Mouse (Mus musculus) inflammation-experienced regulatory T-cells, adult 6 months (primary cell): ENCODE results near the gene Gm40460. TPM values are rescaled to one million over a fixed set of nuclear protein-coding genes. Genes with fewer than 3 reads are reported as not detected.
A peak's percentile ranks its signal among the peaks of the same experiment; 100 is the strongest.
"Not testable (repeated sequence)": the region's sequence is repeated elsewhere in the genome, so short reads cannot be mapped to it uniquely, and the experiment has no call there.

Experiments
- ATAC-seq: one replicate; pipeline ENCODE4 v1.8.0; 2017
- polyA plus RNA-seq, 3 experiments: library from polyadenylated mRNA; unstranded; fragments of 100-300 nt; shearing (Covaris generic); gene quantifications; one replicate each; pipeline ENCODE4 v1.2.1; 2017

The Gm40460 gene
- not detected for polyA plus RNA-seq

DNA sequence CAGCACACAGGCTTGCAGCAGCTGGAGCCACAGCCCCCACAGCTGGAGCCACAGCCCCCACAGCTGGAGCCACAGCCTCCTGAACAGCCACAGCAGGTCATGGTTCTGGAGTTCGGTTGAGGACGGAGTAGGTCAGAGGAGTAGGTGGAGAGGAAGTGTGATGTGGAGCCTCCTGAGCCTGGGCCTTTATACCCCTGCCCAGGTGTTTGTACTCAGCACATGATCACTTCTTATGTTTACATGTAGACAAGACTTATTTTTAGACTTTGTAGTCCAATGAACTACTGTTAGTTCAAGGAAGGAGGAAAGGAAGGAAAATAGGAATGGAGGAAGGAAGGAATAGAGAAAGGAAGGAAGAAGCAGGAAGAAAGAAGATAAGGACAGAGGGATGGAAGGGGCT lies at the start of gene Gm40460:
Gene Gm40460 (minus strand): TSS at position 101 of the 400 bp plus-strand sequence.
- ATAC-seq = no peak

DNA sequence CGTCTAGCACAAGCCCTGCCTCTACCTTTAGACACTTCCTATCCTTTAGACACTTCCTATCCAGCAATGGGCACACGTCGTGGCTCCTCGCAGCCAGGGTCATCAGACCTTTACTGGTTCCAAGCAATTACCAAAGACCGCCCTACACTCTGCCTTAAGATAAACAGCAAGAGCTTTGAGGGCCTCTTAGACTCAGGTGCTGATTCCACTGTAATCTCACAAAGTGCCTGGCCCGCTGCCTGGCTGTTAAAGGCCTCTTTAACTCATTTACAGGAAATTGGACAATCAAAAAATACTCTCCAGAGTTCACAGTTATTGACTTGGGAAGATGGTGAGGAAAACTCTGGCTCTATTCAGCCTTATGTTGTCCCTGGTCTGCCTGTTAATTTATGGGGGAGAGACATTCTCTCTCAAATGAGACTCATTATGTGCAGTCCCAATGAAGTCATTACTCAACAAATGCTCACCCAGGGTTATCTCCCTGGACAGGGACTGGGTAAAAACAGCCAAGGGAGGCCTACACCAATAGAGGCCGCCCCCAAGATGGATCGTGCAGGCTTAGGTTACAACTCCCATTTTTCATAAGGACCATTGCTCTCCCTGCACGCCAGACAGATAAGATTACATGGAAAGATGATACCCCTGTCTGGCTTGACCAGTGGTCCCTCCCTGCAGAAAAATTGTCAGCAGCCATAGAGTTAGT lies 45.2 kb upstream of the Gm40460 start:
- ATAC-seq = not testable (repeated sequence)

GRCm38 (mm10) chr7:142285130-142285835 lies 44.4 kb upstream of the Gm40460 start:
- ATAC-seq = no peak

DNA sequence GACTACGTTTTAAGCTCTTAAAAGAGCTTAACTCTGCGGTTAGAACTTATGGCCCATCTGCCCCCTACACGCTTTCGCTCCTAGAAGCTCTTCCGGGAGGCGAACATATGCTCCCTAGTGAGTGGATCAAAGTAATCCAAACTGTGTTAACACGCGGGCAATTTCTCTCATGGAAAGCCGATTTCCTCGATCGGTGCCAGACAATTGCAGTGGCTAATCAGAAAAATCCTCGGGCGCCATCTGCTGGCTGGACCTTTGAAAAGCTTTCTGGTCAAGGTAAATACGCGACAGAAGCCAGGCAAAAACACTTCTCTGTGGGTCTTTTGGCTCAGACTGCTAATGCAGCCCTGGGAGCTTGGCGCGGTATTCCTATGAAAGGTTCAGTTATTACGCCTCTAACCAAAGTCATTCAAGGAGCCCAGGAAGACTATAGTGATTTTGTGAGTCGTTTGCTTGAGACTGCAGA lies 43.8 kb upstream of the Gm40460 start:
- ATAC-seq = peak; percentile 75

GRCm38 (mm10) chr7:142284023-142284591 lies 43.2 kb upstream of the Gm40460 start:
- peak; percentile 81 for ATAC-seq

DNA sequence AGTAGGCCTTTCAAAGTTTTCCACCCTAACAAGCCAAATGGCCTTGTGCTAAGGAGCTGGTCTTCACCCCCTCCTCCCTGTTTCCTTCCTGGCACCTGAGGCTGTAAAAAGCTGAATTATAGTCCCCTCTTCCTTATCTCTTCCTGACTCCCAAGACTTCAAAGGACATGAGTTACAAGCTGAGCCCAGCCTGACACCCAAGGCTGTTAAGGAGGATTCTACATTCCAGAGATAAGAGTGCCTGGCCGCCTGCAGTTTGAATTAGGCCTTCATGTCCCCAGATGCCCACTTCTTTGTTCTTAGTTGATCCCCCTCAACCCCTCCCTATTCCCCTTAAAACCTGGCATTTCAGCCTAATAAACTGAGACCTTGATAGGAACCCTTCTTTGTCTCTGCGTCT lies 42.0 kb upstream of the Gm40460 start:
- ATAC-seq = not testable (repeated sequence)

- ATAC-seq = not testable (repeated sequence)
These were observed 38.4 kb upstream of the Gm40460 start for GRCm38 (mm10) chr7:142279291-142279690.

GRCm38 (mm10) chr7:142278183-142278582 lies 37.3 kb upstream of the Gm40460 start:
- not testable (repeated sequence) for ATAC-seq

GRCm38 (mm10) chr7:142274263-142274662 lies 33.4 kb upstream of the Gm40460 start, which contains the start of gene Gm4559:
Gm4559 (minus strand) TSS chr7:142274363.
- ATAC-seq = not testable (repeated sequence)

DNA sequence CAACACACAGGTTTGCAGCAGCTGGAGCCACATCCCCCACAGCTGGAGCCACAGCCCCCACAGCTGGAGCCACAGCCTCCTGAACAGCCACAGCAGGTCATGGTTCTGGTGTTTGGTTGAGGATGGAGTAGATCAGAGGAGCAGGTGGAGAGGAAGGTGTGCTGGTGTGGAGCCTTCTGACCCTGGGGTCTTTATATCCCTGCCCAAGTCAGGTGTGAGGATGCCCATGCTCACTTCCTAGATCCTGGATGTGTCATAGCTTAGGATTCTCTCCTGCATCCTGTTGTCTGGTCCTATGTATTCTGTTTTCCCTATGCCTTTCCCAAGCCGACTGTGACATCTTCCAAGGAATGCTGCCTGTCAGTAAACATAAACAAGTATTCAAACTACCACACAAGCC lies 17.4 kb upstream of the Gm40460 start, which contains the start of gene Gm2431:
Gene Gm2431 (minus strand): TSS at position 101 of the 400 bp plus-strand sequence.
- not testable (repeated sequence) for ATAC-seq

- ATAC-seq = no peak
These were observed 14.6 kb upstream of the Gm40460 start for GRCm38 (mm10) chr7:142255517-142255916.

GRCm38 (mm10) chr7:142249824-142250223 lies 8.9 kb upstream of the Gm40460 start:
- no peak for ATAC-seq

GRCm38 (mm10) chr7:142231540-142231939 lies 9.3 kb downstream of the Gm40460 start:
- no peak for ATAC-seq

GRCm38 (mm10) chr7:142229871-142230270 lies 11.0 kb downstream of the Gm40460 start, which contains the start of gene Krtap5-5:
Krtap5-5 (minus strand) TSS chr7:142229971.
- ATAC-seq = not testable (repeated sequence)

- ATAC-seq = no peak
These were observed 16.4 kb downstream of the Gm40460 start for GRCm38 (mm10) chr7:142224518-142224917.

GRCm38 (mm10) chr7:142212136-142212535 lies 28.7 kb downstream of the Gm40460 start:
- ATAC-seq = not testable (repeated sequence)

GRCm38 (mm10) chr7:142211559-142211958 lies 29.3 kb downstream of the Gm40460 start, which contains the start of gene Gm7579:
Gm7579 (plus strand) TSS chr7:142211859.
- no peak for ATAC-seq

DNA sequence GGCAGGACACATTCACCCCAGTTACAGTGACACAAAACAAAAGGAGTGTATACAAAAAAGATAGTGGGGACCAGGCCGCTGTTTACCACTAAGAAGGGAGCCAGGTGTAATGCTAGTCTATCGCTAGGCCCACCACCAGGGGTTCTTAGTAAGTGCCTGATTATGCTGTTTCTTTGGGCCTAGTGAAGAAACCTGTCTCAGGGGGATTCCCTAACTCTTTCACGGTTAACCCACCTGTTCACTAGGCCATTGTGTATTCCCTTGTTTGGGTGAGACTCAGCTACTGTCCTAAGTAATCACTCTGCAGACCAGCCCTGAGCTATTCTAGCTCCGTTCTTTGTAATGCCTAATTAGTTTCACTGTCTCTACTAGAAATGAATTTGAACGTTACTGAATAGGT lies 34.0 kb downstream of the Gm40460 start:
- ATAC-seq = not testable (repeated sequence)

GRCm38 (mm10) chr7:142205488-142205887 lies 35.4 kb downstream of the Gm40460 start:
- no peak for ATAC-seq

DNA sequence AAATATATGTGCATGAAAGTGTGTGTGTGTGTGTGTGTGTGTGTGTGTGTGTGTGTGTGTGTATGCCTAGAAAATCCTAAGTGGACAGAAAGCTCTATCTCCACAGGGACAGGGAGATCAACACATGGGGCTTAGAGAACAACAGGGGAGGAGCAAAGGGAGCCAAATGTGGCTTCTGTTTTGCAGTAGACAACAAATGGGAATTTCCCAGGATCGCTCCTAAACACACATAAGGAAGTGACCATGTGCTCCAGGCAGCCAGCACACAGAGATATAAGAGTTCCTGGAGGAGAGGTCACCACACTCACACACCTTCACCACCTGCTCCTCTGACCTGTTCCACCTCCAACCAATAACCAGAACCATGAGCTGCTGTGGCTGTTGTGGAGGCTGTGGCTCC lies 39.8 kb downstream of the Gm40460 start, which contains the start of gene Krtap5-3:
Gene Krtap5-3 (plus strand): TSS at position 301 of the 400 bp plus-strand sequence.
- no peak for ATAC-seq

DNA sequence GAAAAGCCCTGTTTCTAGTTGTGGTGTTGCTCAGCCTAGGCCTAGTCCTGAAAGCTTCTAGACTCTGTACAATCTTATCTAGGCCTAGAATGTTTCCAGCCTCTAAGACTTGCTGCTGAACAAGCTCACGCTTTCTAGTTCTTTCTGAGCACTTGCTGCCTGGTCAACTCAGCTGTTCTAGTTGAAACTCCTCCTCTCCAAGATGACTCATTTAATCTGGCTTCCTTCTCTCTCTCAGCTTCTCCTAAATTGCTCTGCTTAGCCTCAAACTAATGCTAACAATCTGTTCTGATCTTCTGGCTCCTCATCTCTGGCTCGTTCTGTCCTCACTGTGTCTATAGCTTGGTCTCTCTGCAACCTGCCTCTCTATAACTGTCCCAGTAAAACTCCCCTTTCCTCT lies 42.1 kb downstream of the Gm40460 start:
- no peak for ATAC-seq
